Mouse (Mus musculus) ES-E14 (cell line): Measurements from ENCODE around the gene Zfp518a. TPM values are rescaled to one million over a fixed set of nuclear protein-coding genes. Genes with fewer than 3 reads are reported as not detected.
A peak's percentile ranks its signal among the peaks of the same experiment; 100 is the strongest.

Source experiments
- DNase-seq: peaks from one replicate; pipeline ENCODE4 v3.0.0-alpha.2; 2013; ENCODE audit warnings: low read depth, low spot score
- H3K27ac ChIP-seq: 2 replicates; pipeline ENCODE4 v1.5.1; 2012; ENCODE audit warnings: low read depth, mild to moderate bottlenecking, low read length, moderate library complexity, mixed read lengths; ENCODE audit not compliant: poor library complexity, insufficient read depth, severe bottlenecking
- H3K36me3 ChIP-seq: 2 replicates; pipeline ENCODE4 v1.6.1; 2012; ENCODE audit warnings: mild to moderate bottlenecking, low read length, moderate library complexity, mixed read lengths; ENCODE audit not compliant: control insufficient read depth, poor library complexity, insufficient read depth, severe bottlenecking
- H3K4me1 ChIP-seq, 2 experiments: fragments of 150-350 bp in 1 of 2; sonication (generic) in 1 of 2; 2 replicates each; pipeline ENCODE4 v1.6.1; 2012; ENCODE audit warnings: low read length in 2 of 2, mild to moderate bottlenecking in 1 of 2, mixed read lengths in 1 of 2; ENCODE audit not compliant: control insufficient read depth in 2 of 2, insufficient read depth in 2 of 2, poor library complexity in 1 of 2
- H3K4me3 ChIP-seq, 2 experiments: fragments of 150-350 bp in 1 of 2; sonication (generic) in 1 of 2; 2 replicates each; pipeline ENCODE4 v1.5.1; 2012; ENCODE audit warnings: low read length in 2 of 2, low read depth in 1 of 2, mild to moderate bottlenecking in 1 of 2, mixed read lengths in 1 of 2; ENCODE audit not compliant: insufficient read depth in 1 of 2, poor library complexity in 1 of 2, severe bottlenecking in 1 of 2
- H3K9ac ChIP-seq: 2 replicates; pipeline ENCODE4 v1.6.1; 2012; ENCODE audit warnings: low read depth, mild to moderate bottlenecking, low read length, mixed read lengths; ENCODE audit not compliant: poor library complexity, insufficient read depth, severe bottlenecking
- H3K9me3 ChIP-seq: fragments of 150-350 bp; sonication (generic); 2 replicates; pipeline ENCODE4 v1.6.1; 2012; ENCODE audit warnings: low read depth, mild to moderate bottlenecking, low read length; ENCODE audit not compliant: control insufficient read depth, insufficient read depth
- CHD2 ChIP-seq: IDR thresholded peaks from 2 replicates; pipeline ENCODE4 v1.6.1; 2014; ENCODE audit warnings: mild to moderate bottlenecking, low read depth, low read length, inconsistent platforms
- HCFC1 ChIP-seq: IDR thresholded peaks from 2 replicates; pipeline ENCODE4 v1.6.1; 2012; ENCODE audit warnings: low read length, inconsistent platforms, borderline replicate concordance; ENCODE audit not compliant: insufficient read depth
- MAFK ChIP-seq: IDR thresholded peaks from 2 replicates; pipeline ENCODE4 v1.6.1; 2014; ENCODE audit warnings: mild to moderate bottlenecking, low read depth, low read length, inconsistent platforms; ENCODE audit not compliant: insufficient read depth
- ZC3H11A ChIP-seq: IDR thresholded peaks from 2 replicates; pipeline ENCODE4 v1.6.1; 2012; ENCODE audit warnings: low read depth, mild to moderate bottlenecking, inconsistent platforms, low read length, borderline replicate concordance
- ZNF384 ChIP-seq: IDR thresholded peaks from 2 replicates; pipeline ENCODE4 v1.6.1; 2012; ENCODE audit warnings: low read depth, low read length, inconsistent platforms
- in situ Hi-C, 2 experiments: fragments of 600-800 bp; cut with MboI; formaldehyde crosslinking; loops; one replicate each; pipeline ENCODE4 v1.15.1; 2025; ENCODE audit warnings: low sequenced_read_pairs in 2 of 2, inconsistent platforms in 1 of 2; ENCODE audit not compliant: unreplicated experiment in 2 of 2
- total RNA-seq: library from RNA; depleted of rRNA; stranded (reverse); fragments of 300-350 nt; gene quantifications from 2 replicates; pipeline ENCODE4 v1.2.3, GENCODE M21; 2012

The Zfp518a gene
- total RNA-seq, 1 experiment, result 32.9 TPM

DNA sequence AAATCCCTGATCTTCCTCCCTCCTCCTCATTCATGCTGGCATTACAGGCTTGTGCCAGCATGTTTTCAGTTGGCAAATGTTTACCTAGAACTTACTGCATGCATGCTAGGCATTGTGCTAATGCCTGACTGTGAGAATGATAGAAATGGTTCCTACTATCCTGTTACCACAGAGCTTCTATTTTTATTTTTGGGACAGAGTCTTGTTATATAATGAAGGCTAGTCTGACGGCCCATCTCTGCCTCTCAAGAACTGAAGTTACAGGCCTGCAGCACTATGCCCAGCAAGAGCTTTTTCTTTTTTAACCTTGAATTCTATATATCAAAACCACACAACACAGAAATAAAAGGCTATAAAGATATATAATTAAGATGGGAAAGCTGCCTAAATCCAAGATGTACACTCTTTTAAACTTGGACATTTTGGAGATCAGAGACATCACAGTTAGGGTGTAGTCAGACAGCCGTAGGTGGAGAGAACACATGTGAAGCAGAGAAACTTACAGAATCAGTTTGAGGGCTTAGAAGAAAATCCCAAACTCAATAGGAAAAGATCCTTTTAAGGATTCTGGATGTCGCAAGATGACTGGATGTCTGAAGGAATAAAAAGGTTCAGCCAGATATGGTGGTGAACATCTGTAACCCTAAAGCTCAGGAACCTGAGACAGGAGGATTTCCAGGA is 24.9 kb upstream of the Zfp518a start:
- Histone ChIP-seq H3K36me3 (no peaks in the 10 kb centered on the region), H3K9ac (no peak overlapping the region), H3K4me1 (peaks cover 0 to 7% of the 10 kb centered on the region in 2 experiments; a peak in 1 of 4 replicates), H3K27ac (no peak overlapping the region), H3K4me3 (no peak overlapping the region), H3K9me3 (no peaks in the 10 kb centered on the region)
- in situ Hi-C loops, result no loop called here
- TF ChIP-seq CHD2, result no peak
- no peak for TF ChIP-seq ZNF384
- no peak for TF ChIP-seq ZC3H11A
- no peak for TF ChIP-seq HCFC1
- no peak for TF ChIP-seq MAFK
- no peak for DNase-seq

- Histone ChIP-seq H3K9ac (peak overlapping the region; percentile 70), H3K4me1 (no peaks in the 10 kb centered on the region), H3K27ac (peak overlapping the region; percentile 54), H3K9me3 (no peaks in the 10 kb centered on the region), H3K36me3 (no peaks in the 10 kb centered on the region), H3K4me3 (peak overlapping the region; percentile 60 to 64)
- TF ChIP-seq MAFK (0 out of 2 replicates have a peak, but pooled peaks have one; percentile 51), ZC3H11A (no peak), CHD2 (no peak; the same call in 1 of the 2 replicates), HCFC1 (peak; percentile 76), ZNF384 (no peak)
- DNase-seq, result peak; percentile 94
- in situ Hi-C loops, result no loop called here
Measured at GRCm38 (mm10) chr19:40872955-40873665, 21.4 kb upstream of the Zfp518a start.

GRCm38 (mm10) chr19:40881700-40882099 is 12.8 kb upstream of the Zfp518a start:
- Histone ChIP-seq H3K9me3 (no peaks in the 10 kb centered on the region), H3K36me3 (no peaks in the 10 kb centered on the region), H3K27ac (no peak overlapping the region), H3K9ac (no peak overlapping the region), H3K4me3 (no peak overlapping the region), H3K4me1 (no peaks in the 10 kb centered on the region)
- no peak for DNase-seq
- in situ Hi-C loops, result no loop called here
- TF ChIP-seq ZC3H11A, result no peak
- TF ChIP-seq ZNF384, result no peak
- TF ChIP-seq MAFK, result no peak
- no peak for TF ChIP-seq CHD2
- TF ChIP-seq HCFC1, result no peak

DNA sequence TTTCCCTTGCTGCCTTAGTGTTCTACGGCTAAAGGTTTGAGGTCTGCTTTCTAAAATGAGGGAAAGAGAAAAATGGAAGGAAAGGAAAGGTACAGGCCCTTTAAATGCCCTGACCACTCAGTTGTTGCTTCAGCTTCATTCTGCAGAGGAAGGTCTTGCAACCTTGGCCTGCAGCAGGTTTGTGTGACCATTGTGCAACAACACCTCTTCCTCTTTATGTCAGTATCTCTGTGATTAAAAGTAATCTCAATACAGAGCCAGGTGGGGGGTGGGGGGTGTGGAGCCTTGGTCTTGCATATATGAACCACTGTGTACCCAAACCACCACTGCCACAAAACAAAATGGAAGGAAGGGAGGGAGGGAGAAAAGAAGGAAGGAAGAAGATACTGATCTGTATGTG is 5.6 kb upstream of the Zfp518a start:
- no peak overlapping the region for H3K9ac ChIP-seq
- no peak overlapping the region for H3K27ac ChIP-seq
- in situ Hi-C loops, result no loop called here
- H3K36me3 ChIP-seq, result no peaks in the 10 kb centered on the region
- no peaks in the 10 kb centered on the region for H3K4me1 ChIP-seq
- H3K9me3 ChIP-seq, result no peaks in the 10 kb centered on the region
- DNase-seq, result no peak
- TF ChIP-seq ZC3H11A, result no peak
- TF ChIP-seq ZNF384, result no peak
- no peak for TF ChIP-seq MAFK
- TF ChIP-seq CHD2, result no peak
- no peak for TF ChIP-seq HCFC1
- H3K4me3 ChIP-seq, result no peak overlapping the region
